Mouse (Mus musculus): ENCODE data around the gene Stambpl1. TPM values are rescaled to one million over a fixed set of nuclear protein-coding genes. Genes with fewer than 3 reads are reported as not detected.

The Stambpl1 gene
- total and polyA plus RNA-seq, 3 experiments: not detected

DNA sequence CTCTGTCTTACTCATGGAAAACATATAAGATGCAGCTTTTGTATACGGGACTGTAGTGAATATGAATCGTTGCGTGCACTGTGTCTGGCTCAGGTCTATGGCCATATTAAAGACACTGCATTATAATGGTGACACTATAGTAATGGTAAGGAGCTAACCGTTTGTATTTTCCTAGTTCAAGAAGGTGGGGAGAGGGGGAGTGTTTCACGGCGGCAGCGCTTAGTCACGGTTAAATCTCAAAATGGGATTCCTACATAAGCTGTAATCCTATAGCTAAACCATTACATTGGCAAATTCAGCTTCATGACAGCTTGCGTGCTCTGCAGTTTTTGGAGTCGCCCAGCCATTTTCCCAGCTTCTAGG lies 403 bp upstream of the Stambpl1 start:
- Histone ChIP-seq H3K79me2 (ENCODE audit: control insufficient read depth, insufficient read depth, low read length, poor library complexity) (no peaks in the 10 kb centered on the region), H3K36me3 (ENCODE audit: control insufficient read depth in 1 of 2, insufficient read depth in 2 of 2, low read length in 2 of 2) (no peaks in the 10 kb centered on the region), H3K9me3 (replicated peaks; ENCODE audit: insufficient read depth, low read length) (no peaks in the 10 kb centered on the region), H3K4me3 (ENCODE audit: control insufficient read depth in 1 of 2, insufficient read depth in 1 of 2, low read depth in 2 of 2, low read length in 2 of 2) (no peak overlapping the region), H3K4me1 (ENCODE audit: control insufficient read depth in 1 of 2, insufficient read depth in 2 of 2, low read length in 2 of 2) (no peaks in the 10 kb centered on the region), H3K27ac (ENCODE audit: control insufficient read depth, low read depth, low read length) (no peak overlapping the region), H3K27me3 (ENCODE audit: control insufficient read depth in 1 of 2, insufficient read depth in 2 of 2, low read length in 2 of 2) (no peaks in the 10 kb centered on the region), H3K9ac (ENCODE audit: control insufficient read depth, low read depth, low read length, poor library complexity, severe bottlenecking) (no peak overlapping the region)
- no peak for TF ChIP-seq NRF1 (IDR thresholded peaks at IDR 0.05; ENCODE audit: insufficient read depth, low read depth, low read length, poor library complexity, severe bottlenecking)
- TF ChIP-seq HCFC1 (IDR thresholded peaks at IDR 0.05; ENCODE audit: low read depth, low read length): no peak
- no peak for TF ChIP-seq POLR2AphosphoS2 (IDR thresholded peaks at IDR 0.05; ENCODE audit: low read length)
- no peak for TF ChIP-seq JUND (IDR thresholded peaks at IDR 0.05; ENCODE audit: low read depth, low read length)
- no peak for TF ChIP-seq ZMIZ1 (IDR thresholded peaks at IDR 0.05; ENCODE audit: low read depth, low read length)
- no peak for TF ChIP-seq CHD2 (IDR thresholded peaks at IDR 0.05; ENCODE audit: low read length)
- TF ChIP-seq USF2 (IDR thresholded peaks at IDR 0.05; ENCODE audit: borderline replicate concordance in 1 of 2, insufficient read depth in 1 of 2, low read depth in 1 of 2, low read length in 2 of 2): no peak
- no peak for TF ChIP-seq KAT2A (conservative IDR thresholded peaks at IDR 0.05; ENCODE audit: low read depth, low read length)
- DNase-seq (ENCODE audit: low read depth, low spot score): no peak

DNA sequence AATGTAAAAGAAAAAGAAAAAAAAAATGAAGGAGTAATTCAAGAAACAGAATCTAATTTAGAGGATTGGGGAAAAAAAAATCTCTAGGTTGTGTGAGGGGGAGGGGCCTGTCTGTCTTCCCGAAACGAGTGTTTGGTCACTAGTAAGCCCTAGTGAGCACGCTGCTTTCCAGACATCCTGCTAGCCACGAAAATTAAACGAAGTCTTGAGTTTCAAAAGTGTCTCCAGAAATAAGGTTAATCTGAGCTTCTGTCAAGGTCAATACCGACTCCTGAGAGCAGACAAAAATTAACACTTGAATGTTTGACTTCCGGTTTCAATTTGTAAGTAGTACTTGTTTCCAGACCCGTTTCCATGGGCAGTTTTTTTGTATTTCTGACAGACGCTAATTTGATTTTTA lies 1.1 kb downstream of the Stambpl1 start:
- H3K27ac ChIP-seq (ENCODE audit: control insufficient read depth, low read depth, low read length): no peak overlapping the region
- no peaks in the 10 kb centered on the region for H3K9me3 ChIP-seq (replicated peaks; ENCODE audit: insufficient read depth, low read length)
- H3K36me3 ChIP-seq (ENCODE audit: control insufficient read depth in 1 of 2, insufficient read depth in 2 of 2, low read length in 2 of 2): no peaks in the 10 kb centered on the region
- no peak overlapping the region for H3K4me3 ChIP-seq (ENCODE audit: control insufficient read depth in 1 of 2, insufficient read depth in 1 of 2, low read depth in 2 of 2, low read length in 2 of 2)
- H3K27me3 ChIP-seq (ENCODE audit: control insufficient read depth in 1 of 2, insufficient read depth in 2 of 2, low read length in 2 of 2): no peaks in the 10 kb centered on the region
- no peak for DNase-seq (ENCODE audit: low read depth, low spot score)
- no peak overlapping the region for H3K9ac ChIP-seq (ENCODE audit: control insufficient read depth, low read depth, low read length, poor library complexity, severe bottlenecking)
- H3K4me1 ChIP-seq (ENCODE audit: control insufficient read depth in 1 of 2, insufficient read depth in 2 of 2, low read length in 2 of 2): no peaks in the 10 kb centered on the region
- no peaks in the 10 kb centered on the region for H3K79me2 ChIP-seq (ENCODE audit: control insufficient read depth, insufficient read depth, low read length, poor library complexity)
- TF ChIP-seq E2F4 (IDR thresholded peaks at IDR 0.05; ENCODE audit: borderline replicate concordance, low read depth, low read length) (no peak), ETS1 (IDR thresholded peaks at IDR 0.05; ENCODE audit: low read depth, low read length) (no peak), BHLHE40 (IDR thresholded peaks at IDR 0.05; ENCODE audit: borderline replicate concordance, low read depth, low read length) (no peak), GABPA (IDR thresholded peaks at IDR 0.05; ENCODE audit: low read depth, low read length) (no peak), HCFC1 (IDR thresholded peaks at IDR 0.05; ENCODE audit: low read depth, low read length) (no peak), SMC3 (IDR thresholded peaks at IDR 0.05; ENCODE audit: low read depth, low read length) (no peak), MYC (IDR thresholded peaks at IDR 0.05; ENCODE audit: low read depth, low read length) (no peak), POLR2AphosphoS5 (IDR thresholded peaks at IDR 0.05; ENCODE audit: borderline replicate concordance, low read depth, low read length) (no peak), GATA1 (IDR thresholded peaks at IDR 0.05; ENCODE audit: low read depth, low read length) (no peak), MEF2A (IDR thresholded peaks at IDR 0.05; ENCODE audit: extremely low read depth, insufficient replicate concordance, low read depth, low read length, poor library complexity, severe bottlenecking) (no peak), USF1 (IDR thresholded peaks at IDR 0.05; ENCODE audit: low read depth, low read length) (no peak), NRF1 (IDR thresholded peaks at IDR 0.05; ENCODE audit: insufficient read depth, low read depth, low read length, poor library complexity, severe bottlenecking) (no peak)
